Mouse (Mus musculus) left cerebral cortex, adult 11 months (tissue): ENCODE data around the gene Zfp735.

ENCODE experiments used
- DNase-seq: peaks from one replicate; pipeline ENCODE4 v3.0.0; 2022; ENCODE audit warnings: low spot score

Zfp735 gene

DNA sequence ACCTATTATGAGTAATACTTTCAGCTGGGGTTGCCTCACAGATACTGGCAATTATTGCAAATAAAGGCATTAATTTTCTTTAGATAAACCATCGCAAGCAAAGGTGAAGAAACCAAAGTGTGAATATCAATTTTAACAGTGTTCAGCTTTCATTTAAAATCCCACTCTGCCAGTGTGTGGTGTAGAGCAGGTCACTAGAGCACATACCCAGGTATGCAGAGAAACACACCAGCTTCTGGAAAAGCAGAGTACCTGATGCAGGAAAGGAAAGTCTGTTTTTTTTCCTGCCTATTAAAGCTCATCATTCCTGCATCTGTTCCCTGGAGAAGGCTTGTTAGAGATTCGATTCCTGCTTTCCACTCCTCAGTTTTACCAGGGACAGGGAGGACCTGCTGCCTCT, at the start of gene Zfp735:
Gene Zfp735, plus strand, starts transcription at position 301 of the 400 bp plus-strand sequence.
- DNase-seq = no peak

- DNase-seq = no peak
These were observed 70.5 kb downstream of the Zfp735 start for GRCm38 (mm10) chr11:73759115-73759514.
